Mouse (Mus musculus): ENCODE results near the gene Pgc.

Gene Pgc

DNA sequence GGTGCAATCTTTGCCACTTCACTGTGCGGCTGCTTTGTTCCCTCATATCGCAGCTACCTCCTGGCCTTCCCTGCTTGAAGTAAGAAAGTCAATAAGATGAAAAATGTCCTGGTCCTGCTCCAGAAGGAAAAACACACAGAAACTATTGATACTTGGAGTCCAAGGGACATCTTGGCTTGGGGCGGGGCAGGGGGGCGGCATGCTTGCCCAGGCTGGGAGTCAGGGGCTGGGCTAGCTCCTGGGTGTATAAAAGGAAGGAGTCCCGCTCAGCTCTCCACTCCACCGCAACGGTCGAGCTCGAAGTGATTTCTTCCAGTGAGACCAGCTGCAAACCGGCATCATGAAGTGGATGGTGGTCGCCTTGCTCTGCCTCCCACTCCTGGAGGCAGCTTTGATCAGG, at the start of gene Pgc:
Pgc (plus strand) TSS at position 277 of the 400 bp plus-strand sequence.
- no peak for DNase-seq (ENCODE audit: extremely low read depth, low read depth, low spot score)

DNA sequence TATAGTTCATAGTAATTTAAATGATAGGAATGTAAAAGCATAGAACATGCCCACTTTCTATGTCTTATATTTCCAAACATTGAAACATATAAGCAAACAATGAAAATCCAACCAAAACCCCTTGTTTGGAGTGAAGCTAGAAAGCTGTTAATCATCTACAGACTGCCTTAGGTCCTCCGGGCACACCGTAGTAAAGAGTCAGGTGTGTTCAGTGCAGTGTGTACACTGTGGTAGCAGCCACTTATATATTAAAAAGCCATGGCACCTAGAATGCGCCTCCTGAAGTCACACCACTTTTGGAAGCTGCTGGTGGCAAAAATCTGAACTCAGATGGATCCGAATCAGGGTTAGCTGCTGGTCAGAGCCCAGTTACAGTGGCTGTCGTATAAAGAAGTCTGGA, 48.4 kb upstream of the Pgc start:
- no peak for DNase-seq (ENCODE audit: extremely low read depth, low read depth, low spot score)

DNA sequence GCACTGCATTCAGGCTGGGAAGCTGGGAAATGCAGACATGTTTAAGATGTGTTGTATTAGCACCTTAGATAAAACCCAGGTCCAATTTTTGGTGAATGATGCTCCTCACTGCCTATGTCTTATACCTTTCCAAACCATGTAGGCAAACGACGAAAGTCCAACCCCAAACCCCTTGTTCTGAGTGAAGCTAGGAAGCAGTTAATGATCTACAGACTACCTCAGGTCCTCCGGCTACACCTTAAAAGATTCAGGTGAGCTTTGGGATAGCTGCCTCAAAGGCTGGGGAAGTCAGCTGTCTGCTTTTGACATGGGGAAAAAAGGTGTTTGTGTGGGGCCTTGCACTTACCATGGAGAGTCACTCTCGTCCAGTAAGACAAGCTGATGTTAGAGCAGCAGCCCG, 47.9 kb upstream of the Pgc start:
- DNase-seq (ENCODE audit: extremely low read depth, low read depth, low spot score) = no peak

DNA sequence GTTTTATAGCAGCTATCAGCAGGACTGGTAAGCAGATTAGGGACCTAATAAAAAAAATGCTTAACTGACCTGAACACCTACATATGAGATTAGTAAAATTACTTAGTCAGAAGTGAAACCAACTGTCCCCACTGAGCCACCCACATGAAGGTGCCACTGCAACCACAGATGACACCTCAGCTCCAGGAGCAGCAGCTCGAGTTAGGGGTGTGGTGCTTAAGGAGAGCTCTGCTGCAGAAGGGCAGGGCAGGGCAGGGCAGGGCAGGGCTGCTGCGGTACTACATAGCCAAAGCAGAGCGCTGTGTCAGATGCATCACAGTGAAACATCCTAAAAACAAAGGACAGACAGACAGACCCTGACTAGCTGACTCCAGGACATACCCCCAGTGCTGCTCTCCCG, 43.8 kb upstream of the Pgc start:
- DNase-seq (ENCODE audit: extremely low read depth, low read depth, low spot score) = no peak

DNA sequence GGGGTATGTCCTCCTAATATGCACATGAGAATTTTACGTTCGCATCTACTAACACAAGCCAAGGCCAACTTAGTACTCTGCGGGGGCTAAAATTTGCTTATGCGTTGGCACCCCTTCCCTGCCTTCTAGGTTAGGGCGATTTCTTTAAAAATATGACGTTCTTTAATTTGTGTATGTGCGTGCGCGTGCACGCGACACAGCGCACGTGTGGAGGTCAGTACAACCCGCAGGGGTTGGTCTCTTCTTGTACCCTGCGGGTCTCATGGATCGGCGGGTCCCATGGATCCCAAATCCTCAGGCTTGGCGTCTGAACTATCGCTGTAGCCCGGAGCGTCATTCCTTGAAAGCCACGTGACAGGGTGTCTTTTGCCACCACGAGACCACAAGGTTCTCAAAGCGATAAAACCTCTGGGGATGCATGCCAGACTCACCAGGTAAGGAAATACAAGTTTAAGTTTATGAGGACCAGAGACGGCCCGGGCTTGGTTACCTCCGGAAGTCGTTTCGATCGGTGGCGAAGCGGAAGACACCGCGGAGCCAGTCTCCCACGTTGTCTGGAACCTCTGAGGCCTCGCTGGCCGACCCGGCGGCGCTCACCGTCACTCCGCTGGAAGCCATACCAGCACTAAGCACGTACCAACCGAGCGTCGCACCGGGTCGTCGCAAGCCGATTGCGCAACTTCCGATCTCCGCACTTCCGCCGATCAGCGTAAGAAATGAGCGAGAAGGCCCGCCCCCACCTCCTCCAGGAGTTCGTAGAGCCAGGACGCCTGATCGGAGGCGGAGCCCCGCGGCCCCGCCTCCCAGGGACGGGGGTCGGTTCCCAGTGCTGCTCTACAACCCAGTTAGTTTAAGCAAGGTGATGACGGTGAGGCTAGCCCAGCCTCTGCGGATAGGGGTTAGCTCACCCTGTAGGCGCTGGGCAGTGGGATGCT, 39.0 kb upstream of the Pgc start:
- peak; percentile 71 for DNase-seq (ENCODE audit: extremely low read depth, low read depth, low spot score)

DNA sequence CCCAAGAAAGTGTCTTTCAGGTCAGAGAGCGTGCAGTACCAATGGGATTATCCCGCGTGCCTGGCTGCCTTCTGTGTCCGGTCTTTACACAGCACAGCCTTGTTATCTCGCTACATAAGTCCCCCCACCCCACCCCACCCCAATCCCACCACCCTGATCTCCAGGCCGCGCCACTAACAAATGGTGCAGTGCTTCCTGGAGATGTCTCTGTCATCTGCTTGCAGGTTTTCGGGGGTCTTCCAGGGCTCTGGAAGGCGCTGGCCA, 38.4 kb upstream of the Pgc start, which contains the start of gene Tomm6:
Tomm6 (minus strand) TSS at position 43 of the 264 bp plus-strand sequence.
- DNase-seq (ENCODE audit: extremely low read depth, low read depth, low spot score) = no peak

DNA sequence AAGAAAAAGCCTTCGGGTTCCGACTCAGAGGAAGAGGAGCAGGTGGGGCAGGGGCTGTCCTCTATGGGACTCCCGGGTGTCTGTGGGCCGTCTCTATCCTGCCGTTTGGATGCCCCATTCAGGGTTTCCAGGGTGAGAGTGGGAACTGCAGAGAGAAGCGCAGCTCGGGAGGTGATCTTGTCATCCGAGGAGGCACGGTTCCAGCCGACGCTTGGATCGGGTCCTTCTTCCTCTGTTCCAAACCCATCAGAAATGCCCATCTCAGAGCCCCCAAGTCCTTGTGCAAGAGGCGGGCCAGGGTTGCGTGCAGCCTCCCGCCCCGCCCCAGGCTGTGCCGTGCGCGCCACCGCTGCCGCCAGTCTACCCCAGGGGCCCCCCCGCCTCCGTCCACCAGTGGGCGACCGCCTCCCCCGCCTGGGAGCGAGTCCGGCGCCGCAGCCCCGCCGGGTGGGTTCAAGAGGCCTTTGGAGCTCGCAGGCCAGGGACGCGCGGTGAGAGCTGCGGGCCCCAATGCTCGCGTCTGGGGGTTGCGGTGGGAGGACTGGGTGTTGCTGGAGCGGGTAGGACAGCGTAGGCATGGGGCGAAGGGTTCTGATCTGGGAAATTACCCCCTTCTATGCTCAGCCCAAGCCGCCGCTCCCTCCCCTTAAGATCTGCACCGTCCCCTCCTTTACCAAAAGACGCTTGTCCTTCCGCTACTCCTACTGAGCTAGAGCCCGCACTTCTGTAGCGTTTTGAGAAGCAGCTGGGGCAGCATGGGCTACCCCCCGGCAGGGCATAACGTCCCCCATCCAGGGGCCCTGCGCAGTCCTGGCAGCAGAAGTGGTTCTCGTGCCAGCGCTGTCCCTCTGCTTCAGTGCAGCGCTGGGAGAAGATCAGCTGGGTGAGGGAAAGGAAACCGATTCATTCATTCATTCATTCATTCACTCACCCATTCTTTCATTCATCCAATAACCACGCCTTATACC, 37.8 kb upstream of the Pgc start, which contains the start of gene Frs3:
Frs3 (plus strand) TSS at position 423 of the 968 bp plus-strand sequence.
- DNase-seq (ENCODE audit: extremely low read depth, low read depth, low spot score) = no peak

DNA sequence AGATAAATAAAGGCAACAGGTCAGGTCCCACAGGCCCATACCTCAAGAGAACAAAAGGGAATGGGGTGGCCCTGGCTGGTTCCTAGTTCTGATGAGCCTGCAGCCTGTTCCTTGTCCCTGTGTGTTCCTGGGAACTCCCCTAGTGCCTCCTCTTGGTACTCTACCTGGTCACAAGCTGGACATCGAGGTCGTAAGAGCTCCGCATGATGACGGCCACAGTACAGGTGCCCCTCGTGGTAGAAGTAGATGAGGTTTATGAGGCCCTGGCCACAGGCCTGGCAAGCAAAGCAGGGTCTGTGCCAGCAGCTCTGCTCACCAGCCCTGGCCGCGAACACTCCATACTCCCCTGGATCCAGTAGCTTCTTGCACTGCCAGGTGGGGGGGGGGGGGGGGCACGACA, 36.7 kb upstream of the Pgc start:
- no peak for DNase-seq (ENCODE audit: extremely low read depth, low read depth, low spot score)

DNA sequence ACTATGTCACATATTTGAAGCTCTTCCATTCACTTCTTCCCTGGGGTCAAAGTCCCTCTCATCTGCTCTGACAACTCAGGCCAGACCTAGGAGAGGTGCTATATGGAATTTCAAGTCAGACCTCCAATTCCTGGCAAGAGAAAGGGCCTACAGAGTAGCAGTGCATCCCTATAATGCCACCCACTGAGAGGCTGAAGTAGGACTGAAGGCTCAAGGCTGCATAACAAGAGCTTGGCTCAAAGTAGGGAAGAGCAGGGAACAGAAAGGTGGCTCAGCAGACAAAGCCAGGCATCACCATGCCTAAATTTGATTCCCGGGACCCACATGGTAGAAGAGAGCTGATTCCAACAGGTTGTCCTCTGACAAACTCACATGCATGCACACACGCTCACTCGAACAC, 35.0 kb upstream of the Pgc start:
- DNase-seq (ENCODE audit: extremely low read depth, low read depth, low spot score) = no peak

DNA sequence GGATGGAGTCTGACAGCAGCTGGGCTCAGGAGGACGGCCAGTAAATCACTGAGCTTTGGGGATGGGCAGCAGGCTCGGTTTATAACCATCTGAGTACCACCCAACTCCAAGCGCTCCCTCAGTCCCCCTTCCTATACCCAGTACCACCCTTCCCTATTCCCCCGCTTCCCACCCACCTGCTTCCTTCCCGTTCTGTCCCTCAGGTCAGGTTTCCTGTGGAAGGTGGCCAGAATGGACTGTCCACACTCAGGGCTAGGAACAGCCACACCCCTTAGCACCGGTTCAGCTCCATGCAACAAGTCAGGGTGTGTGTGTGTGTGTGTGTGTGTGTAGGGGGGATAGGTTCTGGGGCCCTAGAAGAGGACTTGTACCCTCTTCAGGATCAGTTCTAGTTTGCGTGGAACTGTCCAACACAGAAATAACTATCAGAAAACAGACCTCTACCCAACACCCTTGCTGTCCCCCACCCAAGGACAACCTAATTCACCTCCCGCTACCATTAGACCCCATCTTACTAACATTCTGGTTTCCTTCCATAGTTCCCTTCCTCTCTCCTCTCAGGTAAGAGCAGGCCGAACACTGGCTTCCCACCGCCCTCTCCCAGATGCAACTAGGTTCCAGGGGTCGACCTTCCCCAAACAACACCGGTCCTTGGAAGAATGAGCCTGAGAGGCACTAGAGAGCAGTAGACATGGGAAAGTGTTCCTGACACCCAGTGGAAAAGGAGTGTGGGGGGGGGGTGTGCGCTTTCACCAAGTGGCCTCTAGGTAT, 32.8 kb upstream of the Pgc start:
- DNase-seq (ENCODE audit: extremely low read depth, low read depth, low spot score) = no peak

DNA sequence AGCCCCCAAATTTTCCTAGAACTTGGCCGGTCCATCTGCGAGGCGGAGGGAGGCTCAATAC, 32.4 kb upstream of the Pgc start, which contains the start of gene Gm21981:
Gm21981 (minus strand) TSS at position 14 of the 61 bp plus-strand sequence.
- DNase-seq (ENCODE audit: extremely low read depth, low read depth, low spot score) = no peak

DNA sequence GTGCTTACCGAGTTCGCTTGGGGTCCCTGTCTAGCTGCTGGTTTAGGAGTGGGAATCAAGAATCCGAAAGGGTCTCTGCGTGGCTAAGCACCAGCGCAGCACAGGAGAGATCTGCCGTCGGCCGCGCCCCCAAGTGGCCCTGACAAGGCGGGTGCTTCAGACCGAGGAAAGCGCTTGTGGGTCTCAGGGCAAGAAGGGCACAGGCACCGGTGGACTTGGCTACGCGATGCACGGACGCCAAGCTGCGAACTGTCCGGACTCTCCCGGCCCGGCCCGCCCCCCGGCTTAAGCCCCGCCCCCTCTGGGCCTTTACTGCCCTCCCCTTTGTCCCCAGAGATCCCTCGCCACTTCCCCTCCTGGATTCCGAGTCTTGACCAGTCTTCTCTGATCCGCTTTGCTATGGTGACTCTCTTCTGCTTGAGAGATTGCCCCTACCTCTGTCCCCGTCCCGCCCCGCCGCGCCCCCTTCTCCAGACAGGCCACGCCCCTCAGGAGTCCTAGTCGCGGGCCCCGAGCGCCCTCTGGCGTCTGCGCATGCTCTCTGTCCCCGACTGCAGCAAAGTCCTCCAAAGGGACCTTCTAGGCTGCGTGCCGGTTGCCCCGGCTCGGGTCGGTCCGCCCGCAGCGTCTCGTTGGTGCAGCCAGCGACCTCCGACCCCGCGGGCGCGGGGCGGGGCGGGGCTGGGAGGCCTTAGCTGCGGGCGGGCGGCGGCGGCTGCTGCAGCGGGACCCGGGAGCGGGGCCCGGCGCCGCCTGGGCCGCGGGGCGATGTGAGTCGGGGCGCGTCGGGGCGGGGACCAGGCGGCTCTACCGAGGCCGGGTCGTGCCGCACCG, 31.9 kb upstream of the Pgc start, which contains the start of gene Prickle4:
Prickle4 (minus strand) TSS at position 234 of the 834 bp plus-strand sequence.
- no peak for DNase-seq (ENCODE audit: extremely low read depth, low read depth, low spot score)

DNA sequence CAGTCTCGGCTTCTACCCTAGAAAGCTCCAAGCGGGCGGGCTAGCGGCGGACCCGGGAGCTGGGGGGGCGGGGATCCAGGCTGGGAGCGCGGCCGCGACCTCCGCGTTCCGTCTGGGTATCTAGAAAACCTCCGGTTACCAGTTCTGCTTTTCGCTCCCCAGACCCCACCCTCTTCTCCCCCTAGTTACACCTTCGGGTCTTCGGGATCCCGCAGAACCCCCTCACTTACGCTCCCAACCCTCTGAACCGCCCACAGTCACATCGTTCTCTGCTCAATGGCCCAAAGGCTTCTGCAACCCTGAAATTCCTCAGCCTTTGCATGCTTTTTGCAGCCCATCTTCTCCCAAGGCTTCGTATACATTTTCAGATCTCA, 31.3 kb upstream of the Pgc start:
- DNase-seq (ENCODE audit: extremely low read depth, low read depth, low spot score) = no peak

DNA sequence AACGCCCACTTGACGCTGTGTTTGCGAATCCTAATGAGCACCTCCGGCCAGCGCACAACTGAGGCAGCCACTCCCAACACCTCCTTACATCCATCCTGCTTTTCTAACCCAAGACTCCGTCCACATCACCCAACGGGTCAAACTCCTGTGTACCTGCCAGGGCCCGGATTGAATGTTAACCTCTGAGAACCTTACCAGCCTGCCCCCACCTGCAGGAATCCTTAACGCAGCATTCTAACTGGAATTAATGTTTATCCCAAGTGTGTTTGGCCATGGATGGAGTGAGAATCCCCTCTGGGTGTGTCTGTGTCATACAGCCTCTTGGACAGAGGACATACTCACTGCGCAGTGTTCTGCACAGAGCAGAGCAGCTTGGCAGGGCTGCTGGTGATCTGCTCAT, 28.5 kb upstream of the Pgc start:
- DNase-seq (ENCODE audit: extremely low read depth, low read depth, low spot score) = no peak

DNA sequence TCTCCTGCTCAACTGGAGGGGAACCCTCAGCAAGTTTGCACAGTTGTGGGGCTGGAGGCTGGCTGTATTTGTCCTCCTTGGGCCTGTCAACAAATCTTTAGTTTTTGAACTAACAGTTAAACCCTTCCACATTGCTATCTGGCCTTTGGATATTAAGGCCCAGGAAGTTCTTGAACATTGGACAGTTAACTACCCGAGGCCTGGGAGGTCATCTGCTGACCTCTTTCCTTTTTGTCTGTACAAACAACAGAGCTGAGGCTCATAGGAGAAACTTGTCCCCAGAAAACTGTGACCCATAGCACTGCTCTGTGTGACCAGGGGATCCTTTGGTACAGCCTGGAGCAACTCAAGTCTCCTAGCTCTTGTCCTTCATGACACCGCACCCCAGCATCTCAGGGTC, 27.6 kb upstream of the Pgc start:
- no peak for DNase-seq (ENCODE audit: extremely low read depth, low read depth, low spot score)

DNA sequence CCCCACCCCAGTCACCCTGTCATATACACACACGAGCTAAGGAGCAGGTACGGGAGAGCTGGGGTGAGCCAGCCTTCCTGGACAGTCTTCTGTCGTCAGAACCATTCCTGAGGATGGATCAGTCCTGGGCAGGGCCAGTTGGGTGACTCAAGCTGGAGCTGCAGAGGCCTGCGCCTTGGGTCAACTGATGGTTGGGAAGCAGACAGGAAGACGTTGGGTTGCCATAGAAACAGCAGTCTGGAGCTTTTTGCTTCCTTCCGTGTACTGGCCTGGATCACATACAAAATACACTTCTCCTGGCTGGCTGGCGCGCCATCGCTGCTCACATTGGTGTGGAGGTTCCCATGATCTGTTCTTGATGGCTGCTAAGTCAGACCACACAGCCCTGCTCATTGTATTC, 24.8 kb upstream of the Pgc start:
- DNase-seq (ENCODE audit: extremely low read depth, low read depth, low spot score) = no peak

DNA sequence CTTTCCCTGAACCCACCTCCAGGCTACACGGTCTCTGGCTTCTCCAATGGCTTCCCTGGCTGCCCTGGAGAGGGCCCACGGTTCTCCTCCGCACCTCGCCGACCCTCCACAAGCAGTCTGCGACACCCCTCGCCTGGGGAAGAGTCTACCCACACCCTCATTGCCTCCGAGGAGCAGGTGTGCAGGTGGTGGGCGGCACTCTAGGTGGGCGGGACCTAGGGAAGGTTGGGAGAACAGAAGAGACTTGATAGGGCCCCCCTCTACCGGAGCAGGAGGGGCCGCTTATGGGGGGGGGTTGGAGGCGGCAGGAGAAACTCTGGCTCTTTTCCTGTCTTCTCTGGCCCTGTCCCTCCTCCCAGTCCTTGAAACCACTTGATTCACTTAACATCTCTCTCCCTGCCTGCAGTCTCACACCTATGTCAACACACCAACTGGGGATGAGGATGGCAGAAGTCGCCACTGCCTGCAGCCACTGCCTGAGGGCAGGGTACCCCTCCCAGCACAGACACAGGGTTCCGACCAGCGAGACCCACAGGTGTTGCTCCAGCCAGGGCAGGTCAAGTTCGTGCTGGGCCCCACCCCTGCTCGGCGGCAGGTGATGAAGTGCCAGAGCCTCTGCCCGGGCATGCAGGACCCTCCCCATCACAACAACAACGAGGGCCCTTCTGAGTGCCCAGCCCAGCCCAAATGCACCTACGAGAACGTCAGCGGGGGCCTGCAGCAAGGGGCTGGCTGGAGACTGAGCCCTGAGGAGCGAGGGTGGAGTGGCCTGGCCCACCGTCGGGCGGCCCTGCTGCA, 23.9 kb upstream of the Pgc start:
- no peak for DNase-seq (ENCODE audit: extremely low read depth, low read depth, low spot score)

DNA sequence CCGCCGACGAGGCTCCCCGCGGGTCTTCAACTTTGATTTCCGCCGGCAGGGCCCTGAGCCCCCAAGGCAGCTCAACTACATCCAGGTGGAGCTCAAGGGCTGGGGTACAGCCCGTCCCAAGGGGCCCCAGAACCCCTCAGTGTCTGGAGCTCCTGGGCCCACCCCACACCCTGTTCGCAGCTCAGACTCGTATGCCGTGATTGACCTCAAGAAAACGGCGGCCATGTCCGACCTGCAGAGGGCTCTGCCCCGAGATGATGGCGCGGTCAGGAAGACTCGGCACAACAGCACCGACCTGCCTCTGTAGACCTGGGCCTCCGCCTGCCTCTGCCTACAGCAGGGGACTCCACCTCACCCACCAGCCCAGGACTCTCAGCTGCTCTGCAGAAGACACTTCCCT, 23.1 kb upstream of the Pgc start:
- no peak for DNase-seq (ENCODE audit: extremely low read depth, low read depth, low spot score)

DNA sequence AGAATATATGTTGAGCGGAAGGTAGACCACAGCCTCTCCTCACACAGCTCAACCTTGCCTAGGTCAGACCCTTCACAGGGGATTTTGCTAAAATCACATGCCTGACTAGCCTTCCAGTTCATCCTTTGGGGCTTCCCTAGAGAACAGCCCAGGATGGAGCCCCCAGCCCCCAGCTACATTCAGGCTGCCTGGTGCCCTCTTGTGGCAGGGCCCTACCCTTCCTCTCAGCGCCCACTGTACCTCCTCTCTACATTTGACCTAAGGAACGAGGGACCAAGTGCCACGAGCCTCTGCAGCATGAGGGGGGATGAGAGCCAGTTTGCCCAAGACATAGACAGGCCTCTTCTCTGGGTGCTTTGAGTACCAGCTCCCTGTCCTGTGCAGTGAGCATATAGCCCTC, 21.9 kb upstream of the Pgc start:
- DNase-seq (ENCODE audit: extremely low read depth, low read depth, low spot score) = no peak

DNA sequence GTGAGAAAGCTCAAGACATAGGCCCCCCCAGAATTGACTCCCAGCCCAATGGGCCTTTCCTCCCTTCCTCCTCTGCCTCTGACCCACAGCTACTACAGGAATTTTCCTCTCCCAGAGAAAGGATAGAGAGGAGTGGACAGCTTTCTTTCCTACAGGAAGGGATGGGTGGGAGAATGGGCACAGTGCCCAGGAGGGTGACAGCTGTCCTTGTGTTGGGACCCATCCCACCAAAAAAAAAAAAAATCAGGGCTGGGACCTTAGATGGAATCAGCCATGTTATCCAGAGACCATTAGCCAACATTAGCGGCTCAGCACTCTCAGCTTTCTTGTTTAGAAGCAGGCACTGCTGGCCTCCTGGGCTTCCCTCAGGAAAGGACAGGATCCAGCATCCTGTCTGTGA, 20.4 kb upstream of the Pgc start:
- no peak for DNase-seq (ENCODE audit: extremely low read depth, low read depth, low spot score)
